Mouse (Mus musculus) spleen, adult 2 months (tissue): ENCODE data around the gene Itm2b.

ENCODE experiments used
- CTCF ChIP-seq: fragments of 200-500 bp; IDR thresholded peaks from 2 replicates; pipeline ENCODE4 v1.5.1; 2011; ENCODE audit warnings: mild to moderate bottlenecking, inconsistent platforms; ENCODE audit not compliant: insufficient read depth, insufficient read length, insufficient replicate concordance; ENCODE audit errors: extremely low read depth
- POLR2A ChIP-seq: fragments of 200-500 bp; IDR thresholded peaks from 2 replicates; pipeline ENCODE4 v1.6.1; 2011; ENCODE audit warnings: low read depth, low read length, inconsistent platforms

- no peak for TF ChIP-seq CTCF
- no peak for TF ChIP-seq POLR2A
Observed at GRCm38 (mm10) chr14:73383746-73384145, 1.3 kb downstream of the Itm2b start.
